Mouse (Mus musculus): ENCODE measurements around the gene Ccdc78.

DNA sequence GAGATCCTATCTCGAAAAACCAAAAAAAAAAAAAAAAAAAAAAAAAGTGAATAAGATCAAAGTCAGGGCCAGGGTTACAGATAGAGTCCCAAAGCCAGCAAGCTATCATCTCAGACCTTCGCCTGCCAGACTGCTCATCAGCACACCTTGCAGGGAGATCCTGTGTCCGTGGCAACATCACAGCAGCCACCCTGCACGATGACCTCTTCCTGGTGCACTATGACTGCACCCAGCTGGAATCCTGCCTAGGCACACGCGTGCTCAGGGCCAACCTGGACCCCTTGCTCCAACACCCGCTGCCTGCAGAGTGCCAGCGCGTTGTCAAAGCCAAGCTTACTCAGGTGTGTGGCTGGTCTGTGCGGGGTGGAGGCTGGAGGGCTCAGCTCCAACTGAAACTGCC, 42.1 kb upstream of the Ccdc78 start:
- TF ChIP-seq POLR2A (IDR thresholded peaks at IDR 0.05; ENCODE audit: extremely low read depth, insufficient read depth, low read length) (no peak), CTCF (IDR thresholded peaks at IDR 0.05; ENCODE audit: low read depth, low read length) (no peak)

All from liver, adult 2 months (tissue).